Mouse (Mus musculus) spleen, adult 2 months (tissue): Measurements from ENCODE around the gene Srebf2.

ENCODE experiments used
- CTCF ChIP-seq: fragments of 200-500 bp; IDR thresholded peaks from 2 replicates; pipeline ENCODE4 v1.5.1; 2011; ENCODE audit warnings: mild to moderate bottlenecking, inconsistent platforms; ENCODE audit not compliant: insufficient read depth, insufficient read length, insufficient replicate concordance; ENCODE audit errors: extremely low read depth
- POLR2A ChIP-seq: fragments of 200-500 bp; IDR thresholded peaks from 2 replicates; pipeline ENCODE4 v1.6.1; 2011; ENCODE audit warnings: low read depth, low read length, inconsistent platforms

DNA sequence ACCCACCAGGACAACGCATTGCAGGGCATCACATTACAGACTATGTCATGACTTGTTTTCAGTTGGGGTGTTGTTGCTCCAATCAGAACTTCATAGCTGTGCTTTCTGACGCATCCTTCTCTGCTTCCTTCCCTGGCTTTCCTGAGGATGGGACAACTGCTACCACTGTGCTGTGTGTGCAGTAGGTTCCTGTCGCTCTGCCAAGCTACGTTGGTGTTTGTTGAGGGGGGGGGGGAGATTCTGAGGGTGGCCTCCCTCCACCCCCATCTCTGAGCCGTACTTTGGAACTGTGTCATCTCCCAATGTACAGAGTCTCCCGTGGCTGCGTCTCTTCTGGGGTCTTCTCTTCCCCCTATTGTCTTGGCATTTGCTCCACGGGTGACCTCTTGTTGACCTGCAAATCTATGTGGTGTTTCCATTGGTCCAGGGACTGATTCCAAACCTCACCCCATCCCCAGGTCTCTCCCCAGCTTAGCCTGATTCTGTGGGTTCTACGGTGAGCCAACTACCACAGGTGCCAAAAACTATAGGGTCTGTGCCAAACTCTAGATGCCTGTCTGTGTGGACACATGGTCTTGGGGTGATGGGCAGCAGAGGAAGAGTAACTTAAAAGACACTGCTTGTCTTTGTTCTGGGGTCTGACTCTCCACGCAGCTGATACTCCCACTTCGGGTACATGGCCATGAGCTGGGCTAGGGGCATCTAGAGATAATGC, 68.5 kb downstream of the Srebf2 start:
- TF ChIP-seq CTCF (no peak), POLR2A (no peak)
